Mouse (Mus musculus): ENCODE results near the gene Zfp119b.

DNA sequence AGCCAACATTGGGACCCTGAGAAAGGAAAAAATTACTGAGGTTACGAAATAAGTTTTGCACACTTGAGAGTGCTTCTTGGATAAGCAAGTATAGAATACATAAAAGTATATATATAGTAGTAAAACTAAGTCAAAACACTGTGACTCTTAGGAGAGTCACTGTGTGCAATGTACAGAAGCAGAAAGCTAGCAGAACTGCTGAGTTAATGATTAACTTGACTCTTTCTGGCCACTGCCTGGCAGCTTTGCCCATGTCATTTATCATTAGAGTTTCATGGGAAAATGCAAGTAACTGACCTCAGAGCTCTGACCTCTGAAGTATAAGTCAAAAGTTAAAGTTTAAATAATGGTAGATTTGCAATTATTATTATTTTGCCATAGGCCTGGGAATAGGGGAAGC lies 45.6 kb downstream of the Zfp119b start:
- TF ChIP-seq CTCF (IDR thresholded peaks at IDR 0.05; ENCODE audit: extremely low read depth, insufficient read depth, insufficient read length, insufficient replicate concordance) (no peak), POLR2A (IDR thresholded peaks at IDR 0.05; ENCODE audit: low read depth, low read length) (no peak)
